Mouse (Mus musculus) thymus, adult 2 months (tissue): ENCODE measurements around the gene Hoxa4. TPM values are rescaled to one million over a fixed set of nuclear protein-coding genes. Genes with fewer than 3 reads are reported as not detected.

Experiments used
- DNase-seq: peaks from one replicate; pipeline ENCODE4 v3.0.0; 2021
- H3K27ac ChIP-seq: fragments of 200-500 bp; 2 replicates; pipeline ENCODE4 v1.5.1; 2012; ENCODE audit warnings: low read length, control low read depth; ENCODE audit not compliant: control insufficient read depth, insufficient read depth
- H3K27me3 ChIP-seq: fragments of 200-500 bp; 2 replicates; pipeline ENCODE4 v1.6.1; 2012; ENCODE audit warnings: mild to moderate bottlenecking, low read length, moderate library complexity, mixed read lengths; ENCODE audit not compliant: control insufficient read depth, insufficient read depth
- H3K36me3 ChIP-seq: fragments of 200-500 bp; 2 replicates; pipeline ENCODE4 v1.6.1; 2012; ENCODE audit warnings: mild to moderate bottlenecking, low read length, moderate library complexity; ENCODE audit not compliant: control insufficient read depth, insufficient read depth
- H3K4me1 ChIP-seq: fragments of 200-500 bp; replicated peaks from 2 replicates; pipeline ENCODE4 v1.6.1; 2012; ENCODE audit warnings: low read length; ENCODE audit not compliant: control insufficient read depth, insufficient read depth
- H3K4me3 ChIP-seq: fragments of 200-500 bp; 2 replicates; pipeline ENCODE4 v1.5.1; 2012; ENCODE audit warnings: mild to moderate bottlenecking, low read length, control low read depth, moderate library complexity; ENCODE audit not compliant: control insufficient read depth, insufficient read depth
- CTCF ChIP-seq: fragments of 200-500 bp; IDR thresholded peaks from 2 replicates; pipeline ENCODE4 v1.5.1; 2012; ENCODE audit warnings: mild to moderate bottlenecking, control low read depth, low read length, moderate library complexity, borderline replicate concordance; ENCODE audit not compliant: control insufficient read depth, poor library complexity, insufficient read depth; ENCODE audit errors: extremely low read depth
- POLR2A ChIP-seq: fragments of 200-500 bp; IDR thresholded peaks from 2 replicates; pipeline ENCODE4 v1.6.1; 2012; ENCODE audit warnings: mild to moderate bottlenecking, low read length, control low read depth, moderate library complexity; ENCODE audit not compliant: control insufficient read depth, poor library complexity, insufficient read depth; ENCODE audit errors: extremely low read depth
- WGBS: fragments of 180-500 bp; shearing (Covaris S2); methylation state at CpG from one replicate; pipeline ENCODE4 v1.1.7; 2018; 5-methylcytosine and 5-hydroxymethylcytosine counted together
- polyA plus RNA-seq: library from polyadenylated mRNA; depleted of rRNA; stranded (reverse); fragments of >200 nt; gene quantifications from 2 replicates; pipeline ENCODE4 v1.2.3, GENCODE M21; 2012

Hoxa4 gene
- polyA plus RNA-seq, 1 experiment: 1.5 TPM

- Histone ChIP-seq H3K4me1 (peaks cover 2% of the 10 kb centered on the region; the same call in 1 of the 2 replicates), H3K27ac (no peak overlapping the region), H3K27me3 (peaks cover 13% of the 10 kb centered on the region; the same call in 1 of the 2 replicates), H3K4me3 (peak overlapping the region; percentile 42), H3K36me3 (no peaks in the 10 kb centered on the region)
- TF ChIP-seq CTCF (no peak), POLR2A (no peak)
- WGBS: 7% methylated on average over 32 of the region's 32 CpGs
- DNase-seq: no peak
Observed at GRCm38 (mm10) chr6:52157466-52158275, 33.9 kb downstream of the Hoxa4 start.

GRCm38 (mm10) chr6:52156551-52157200 lies 34.9 kb downstream of the Hoxa4 start:
- no peak overlapping the region for H3K27ac ChIP-seq
- DNase-seq: no peak
- TF ChIP-seq POLR2A (no peak), CTCF (no peak)
- H3K4me3 ChIP-seq: no peak overlapping the region
- peaks cover 2% of the 10 kb centered on the region; the same call in 1 of the 2 replicates for H3K4me1 ChIP-seq
- peaks cover 16% of the 10 kb centered on the region; the same call in 1 of the 2 replicates for H3K27me3 ChIP-seq
- WGBS: 18% methylated on average over 20 of the region's 20 CpGs
- no peaks in the 10 kb centered on the region for H3K36me3 ChIP-seq

GRCm38 (mm10) chr6:52155471-52155870 lies 36.1 kb downstream of the Hoxa4 start:
- peaks cover 18% of the 10 kb centered on the region for H3K27me3 ChIP-seq
- WGBS: 92% methylated on average over 3 of the region's 3 CpGs
- no peaks in the 10 kb centered on the region for H3K36me3 ChIP-seq

GRCm38 (mm10) chr6:52154044-52154443 lies 37.5 kb downstream of the Hoxa4 start:
- H3K36me3 ChIP-seq: no peaks in the 10 kb centered on the region
- no peak overlapping the region for H3K4me3 ChIP-seq
- WGBS: 77% methylated on average over 5 of the region's 5 CpGs
- TF ChIP-seq POLR2A: no peak
- no peak for TF ChIP-seq CTCF
- DNase-seq: no peak
- no peak overlapping the region for H3K27ac ChIP-seq
- peaks cover 19% of the 10 kb centered on the region for H3K27me3 ChIP-seq
- H3K4me1 ChIP-seq: no peaks in the 10 kb centered on the region

More at GRCm38 (mm10) chr6:52155471-52155870, 36.1 kb downstream of the Hoxa4 start:
- no peak for DNase-seq
- no peak overlapping the region for H3K27ac ChIP-seq
- no peak overlapping the region for H3K4me3 ChIP-seq
- peaks cover 2% of the 10 kb centered on the region; the same call in 1 of the 2 replicates for H3K4me1 ChIP-seq
- no peak for TF ChIP-seq POLR2A
- no peak for TF ChIP-seq CTCF

- TF ChIP-seq POLR2A: no peak
- no peak for TF ChIP-seq CTCF
- H3K4me3 ChIP-seq: no peak overlapping the region
- no peak for DNase-seq
- H3K27ac ChIP-seq: no peak overlapping the region
- no peaks in the 10 kb centered on the region for H3K4me1 ChIP-seq
- peaks cover 19% of the 10 kb centered on the region for H3K27me3 ChIP-seq
- WGBS: 23% methylated on average over 6 of the region's 6 CpGs
- no peaks in the 10 kb centered on the region for H3K36me3 ChIP-seq
Observed at GRCm38 (mm10) chr6:52153270-52153669, 38.3 kb downstream of the Hoxa4 start.
